Mouse (Mus musculus) CH12.LX (cell line): ENCODE measurements at regions not wholly inside any gene's neighbourhood (a gene's known extent, or its start where the extent isn't known, plus 50 kb on each side); places are given as distances from the start of the nearest gene placed in this dataset.

ENCODE experiments used
- CTCF ChIP-seq, 2 experiments: IDR thresholded peaks in 1 of 2; conservative IDR thresholded peaks in 1 of 2; 2 replicates each; pipeline ENCODE4 v1.5.1; 2011 to 2012; ENCODE audit warnings: low read depth in 2 of 2, low read length in 2 of 2, improper control_type of control experiment in 1 of 2, inconsistent platforms in 1 of 2, mild to moderate bottlenecking in 1 of 2, moderate library complexity in 1 of 2
- ELF1 ChIP-seq: IDR thresholded peaks from 2 replicates; pipeline ENCODE4 v1.6.1; 2014; ENCODE audit warnings: low read depth, mild to moderate bottlenecking, inconsistent platforms, low read length, improper control_type of control experiment
- ETS1 ChIP-seq: conservative IDR thresholded peaks from 2 replicates; pipeline ENCODE4 v1.6.1; 2012; ENCODE audit warnings: low read depth, mild to moderate bottlenecking, inconsistent platforms, low read length, improper control_type of control experiment, moderate library complexity
- MXI1 ChIP-seq: IDR thresholded peaks from 2 replicates; pipeline ENCODE4 v1.6.1; 2011; ENCODE audit warnings: mild to moderate bottlenecking, low read depth, low read length, improper control_type of control experiment
- POLR2A ChIP-seq: IDR thresholded peaks from 2 replicates; pipeline ENCODE4 v1.6.1; 2011; ENCODE audit warnings: low read depth, mild to moderate bottlenecking, improper control_type of control experiment, low read length

DNA sequence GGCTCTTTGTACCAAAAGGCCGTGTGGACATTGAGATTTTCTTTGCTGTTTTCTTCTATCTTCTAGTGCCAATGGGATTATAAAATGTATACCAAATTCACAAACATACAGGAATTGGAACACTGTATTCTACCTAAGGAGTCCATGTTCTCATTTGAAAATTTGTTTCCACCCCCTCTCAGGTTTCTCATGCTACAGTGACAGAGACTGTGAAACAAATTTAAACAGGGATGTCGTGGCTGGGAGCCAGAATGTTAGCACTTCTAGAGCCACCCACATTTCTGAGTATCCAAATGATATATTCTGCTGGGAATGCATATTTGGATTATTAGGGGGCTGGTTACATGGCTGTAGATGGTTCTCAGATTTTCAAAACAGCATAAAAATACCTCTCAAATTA is 124.4 kb upstream of the Mamld1 start:
- no peak for TF ChIP-seq CTCF (conservative IDR thresholded peaks at IDR 0.05 in 1 of 2, IDR thresholded peaks at IDR 0.05 in 1 of 2; ENCODE audit: low read depth in 2 of 2, low read length in 2 of 2)
- TF ChIP-seq POLR2A = no peak
- TF ChIP-seq MXI1 = no peak
- TF ChIP-seq ETS1 = no peak
- no peak for TF ChIP-seq ELF1
